Mouse (Mus musculus) kidney, adult 9 months (tissue): ENCODE measurements around the gene Kank2.

ENCODE experiments used
- DNase-seq: peaks from one replicate; pipeline ENCODE4 v3.0.0; 2022

Kank2 gene

DNA sequence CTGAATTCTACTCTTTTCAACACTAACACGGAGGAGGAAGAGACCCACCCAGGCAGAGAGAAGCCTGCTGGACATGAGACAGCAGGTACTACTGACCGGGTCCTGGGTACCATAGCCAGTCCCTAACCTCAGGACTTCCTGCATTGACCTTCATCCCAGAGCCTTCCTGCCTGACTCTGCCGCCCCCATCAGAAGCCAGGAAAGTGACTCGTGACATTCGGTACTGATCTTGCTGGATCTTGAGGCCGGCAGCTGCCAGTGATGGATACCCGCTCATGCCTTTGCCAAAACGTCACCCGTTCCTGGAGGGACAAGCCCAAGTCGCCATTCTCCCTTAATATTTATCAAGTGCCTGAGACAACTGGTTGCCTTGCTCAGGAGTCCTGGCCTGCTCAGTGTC lies 50.1 kb downstream of the Kank2 start:
- no peak for DNase-seq

DNA sequence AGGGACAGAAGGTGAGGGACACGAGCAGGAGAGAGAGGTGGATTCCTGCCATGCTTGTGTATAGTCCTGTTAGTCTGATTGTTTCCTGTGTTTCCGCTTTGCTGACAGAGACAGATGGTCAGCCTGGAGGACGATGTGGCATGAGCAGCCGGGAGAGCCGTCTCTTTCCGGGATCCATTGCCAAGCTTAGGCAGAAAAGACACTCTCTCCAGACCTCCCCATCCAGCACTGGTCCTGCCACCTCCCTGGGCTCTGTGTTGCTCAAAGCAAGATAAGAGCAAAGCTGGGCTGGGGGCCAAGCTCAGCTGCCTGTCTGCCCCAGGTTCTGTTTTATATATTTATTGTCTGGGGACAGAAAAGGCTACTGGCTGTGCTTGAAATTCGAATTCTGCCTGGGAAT lies 50.5 kb downstream of the Kank2 start:
- peak; percentile 74 for DNase-seq

DNA sequence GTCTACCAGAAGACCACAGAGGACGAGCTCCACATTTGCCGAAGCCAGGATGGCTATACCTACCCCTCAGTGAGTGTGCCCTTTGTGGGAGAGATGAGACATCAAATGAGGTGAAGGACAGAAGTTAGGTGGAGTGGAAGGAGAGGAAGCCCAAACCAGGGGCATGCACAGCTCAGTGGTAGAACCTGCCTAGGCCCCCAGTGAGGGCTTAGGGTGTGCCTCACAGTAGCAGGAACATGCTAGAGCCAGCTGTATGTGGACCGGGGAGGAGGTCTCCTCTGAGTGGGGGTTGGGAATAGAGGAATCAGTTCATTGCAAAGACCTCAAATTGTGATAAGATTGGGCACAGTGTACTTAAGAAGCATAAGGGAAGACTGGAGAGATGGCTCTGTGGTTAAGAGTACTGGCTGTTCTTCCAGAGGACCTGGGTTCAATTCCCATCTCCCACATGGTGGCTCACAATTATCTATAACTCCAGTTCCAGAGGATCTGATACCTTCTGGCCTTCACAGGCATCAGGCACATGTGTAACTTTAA lies 51.2 kb downstream of the Kank2 start:
- no peak for DNase-seq

DNA sequence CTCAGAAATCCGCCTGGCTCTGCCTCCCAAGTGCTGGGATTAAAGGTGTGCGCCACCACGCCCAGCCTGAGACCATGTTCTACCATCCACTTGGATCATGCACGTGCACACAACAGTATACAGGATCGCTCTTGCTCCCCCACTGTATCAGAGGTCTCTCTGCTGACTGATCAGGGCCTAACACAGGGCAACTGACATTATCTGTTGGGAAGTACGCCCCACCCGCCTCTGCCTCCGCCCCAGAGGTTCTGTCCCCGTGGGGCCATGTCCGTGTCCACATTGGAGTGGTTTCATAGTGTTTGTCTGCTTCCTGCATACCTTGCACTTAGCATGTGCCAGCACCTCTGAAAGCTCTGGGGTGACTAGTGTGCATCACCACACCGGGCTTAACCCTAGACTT lies 57.0 kb downstream of the Kank2 start:
- no peak for DNase-seq

DNA sequence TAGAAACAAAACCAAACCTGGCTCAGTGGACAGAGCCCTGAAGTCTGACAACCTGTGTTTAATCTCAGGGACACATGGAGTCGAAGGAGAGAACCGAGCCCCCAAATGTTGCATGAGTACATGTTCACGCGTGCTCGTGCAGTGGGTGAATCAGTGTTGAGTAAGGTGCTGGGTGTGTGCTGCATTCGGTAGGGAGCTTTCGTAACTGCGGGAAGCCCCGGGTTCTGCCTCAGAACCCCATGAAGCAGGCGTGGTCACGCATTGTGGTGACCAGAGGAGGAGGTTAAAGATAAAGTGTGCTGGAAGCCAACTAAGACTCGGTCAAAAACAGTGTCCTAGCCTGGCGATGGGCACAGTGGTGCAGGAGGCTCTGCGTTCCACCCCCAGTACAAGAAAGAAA lies 58.1 kb downstream of the Kank2 start:
- no peak for DNase-seq

DNA sequence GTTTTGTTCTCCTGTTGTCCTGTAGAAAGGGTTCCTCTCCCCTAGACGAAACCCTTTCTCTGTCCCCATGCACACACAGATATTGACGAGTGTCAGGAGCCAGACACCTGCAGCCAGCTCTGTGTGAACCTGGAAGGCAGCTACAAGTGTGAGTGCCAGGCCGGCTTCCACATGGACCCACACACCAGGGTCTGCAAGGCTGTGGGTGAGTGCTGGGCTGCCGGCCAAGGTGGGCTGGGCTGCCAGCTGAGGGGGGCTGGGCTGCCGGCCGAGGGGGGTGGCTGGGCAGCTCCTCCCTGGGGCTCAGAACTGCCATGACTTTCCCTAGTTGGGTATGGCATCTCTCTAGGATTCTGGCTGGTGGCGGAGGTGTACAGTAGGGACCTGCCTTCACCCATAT lies 59.8 kb downstream of the Kank2 start:
- DNase-seq: no peak

DNA sequence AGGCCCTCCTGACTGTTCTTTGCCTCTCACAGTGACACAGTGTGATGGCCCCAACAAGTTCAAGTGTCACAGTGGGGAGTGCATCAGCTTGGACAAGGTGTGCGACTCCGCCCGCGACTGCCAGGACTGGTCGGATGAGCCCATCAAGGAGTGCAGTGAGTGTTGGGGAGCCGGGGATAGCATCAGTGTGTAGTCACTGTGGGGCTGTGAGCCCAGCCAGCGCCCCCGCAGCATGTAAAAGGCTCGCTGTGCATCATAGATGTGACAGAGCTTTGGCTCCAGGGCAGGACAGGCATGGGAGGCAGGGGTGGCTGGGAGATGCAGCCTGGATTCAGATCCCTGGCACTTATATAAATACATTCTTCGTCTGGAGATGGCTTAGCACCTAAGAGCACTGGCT lies 61.4 kb downstream of the Kank2 start:
- DNase-seq: no peak

DNA sequence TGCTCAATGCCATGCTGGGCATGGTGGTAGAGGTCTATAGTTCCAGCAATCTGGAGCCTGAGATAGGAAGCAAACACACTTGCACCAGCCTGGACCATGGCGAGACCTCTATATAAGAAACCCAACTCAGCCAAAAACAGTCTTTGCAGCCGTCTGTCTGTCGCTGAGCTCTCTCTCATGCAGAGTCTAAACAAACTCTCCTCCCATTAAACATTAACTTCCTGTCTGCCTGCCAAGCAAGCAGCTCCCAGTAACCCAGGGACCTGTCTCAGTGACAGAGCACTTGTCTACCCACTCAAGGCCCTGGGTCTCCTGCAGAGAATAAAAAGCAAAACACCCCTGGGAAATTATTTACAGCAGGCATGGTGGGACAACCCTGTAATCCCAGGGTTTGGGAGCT lies 62.0 kb downstream of the Kank2 start:
- DNase-seq: peak; percentile 87

DNA sequence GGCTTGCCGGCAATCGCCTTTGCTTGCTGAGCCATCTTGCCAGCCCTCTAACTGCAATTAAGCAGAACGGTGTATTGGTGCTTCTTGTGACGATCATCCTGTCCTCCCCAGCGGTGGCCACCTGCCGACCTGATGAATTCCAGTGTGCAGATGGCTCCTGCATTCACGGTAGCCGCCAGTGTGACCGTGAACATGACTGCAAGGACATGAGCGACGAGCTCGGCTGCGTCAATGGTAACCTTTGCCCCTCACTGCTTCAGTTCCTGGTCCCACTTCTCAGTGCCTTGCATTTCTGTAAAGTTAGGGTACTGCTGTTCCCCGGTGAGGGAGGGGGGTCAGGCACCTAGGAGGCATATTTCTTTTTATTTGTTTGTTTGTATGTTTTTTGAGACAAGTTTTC lies 63.4 kb downstream of the Kank2 start:
- no peak for DNase-seq

DNA sequence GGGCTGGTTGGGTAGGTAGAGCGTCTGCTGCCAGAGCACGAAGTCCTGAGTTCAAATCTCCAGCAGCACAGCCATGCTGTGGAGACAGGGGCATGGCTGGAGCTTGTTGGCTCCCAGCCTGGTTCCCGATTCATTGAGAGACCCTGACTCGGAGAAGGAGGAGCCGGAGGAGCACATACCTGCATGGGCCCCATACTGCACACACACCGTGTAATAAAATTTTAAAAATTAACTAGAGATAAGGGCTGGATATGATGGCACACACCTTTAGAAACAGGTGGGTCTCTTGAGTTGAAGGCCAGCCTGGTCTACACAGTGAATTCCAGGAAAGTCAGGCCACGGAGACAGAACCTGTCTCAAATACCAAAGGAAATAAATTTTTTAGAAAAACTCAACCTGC lies 64.6 kb downstream of the Kank2 start:
- no peak for DNase-seq

DNA sequence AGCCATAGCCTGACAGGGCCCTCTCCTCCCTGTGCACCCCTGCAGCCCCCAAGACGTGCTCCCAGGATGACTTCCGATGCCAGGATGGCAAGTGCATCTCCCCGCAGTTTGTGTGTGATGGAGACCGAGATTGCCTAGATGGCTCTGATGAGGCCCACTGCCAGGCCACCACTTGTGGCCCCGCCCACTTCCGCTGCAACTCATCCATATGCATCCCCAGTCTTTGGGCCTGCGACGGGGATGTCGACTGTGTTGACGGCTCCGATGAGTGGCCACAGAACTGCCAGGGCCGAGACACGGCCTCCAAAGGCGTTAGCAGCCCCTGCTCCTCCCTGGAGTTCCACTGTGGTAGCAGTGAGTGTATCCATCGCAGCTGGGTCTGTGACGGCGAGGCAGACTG lies 65.1 kb downstream of the Kank2 start:
- DNase-seq: no peak

DNA sequence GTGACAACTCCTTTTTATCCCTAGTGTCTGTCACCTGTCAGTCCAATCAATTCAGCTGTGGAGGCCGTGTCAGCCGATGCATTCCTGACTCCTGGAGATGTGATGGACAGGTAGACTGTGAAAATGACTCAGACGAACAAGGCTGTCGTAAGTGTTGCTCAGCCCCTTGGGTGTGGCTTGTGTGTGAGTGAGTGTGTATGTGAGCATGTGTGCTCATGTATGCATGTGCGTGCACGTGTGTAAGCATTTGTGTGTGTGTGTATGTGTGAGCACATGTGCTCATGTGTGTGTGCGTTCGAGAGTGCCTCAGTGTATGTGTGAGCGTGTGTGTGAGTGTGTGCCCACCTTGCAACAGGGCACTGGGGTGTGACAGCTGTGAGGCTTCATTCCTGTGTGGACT lies 66.3 kb downstream of the Kank2 start:
- no peak for DNase-seq

DNA sequence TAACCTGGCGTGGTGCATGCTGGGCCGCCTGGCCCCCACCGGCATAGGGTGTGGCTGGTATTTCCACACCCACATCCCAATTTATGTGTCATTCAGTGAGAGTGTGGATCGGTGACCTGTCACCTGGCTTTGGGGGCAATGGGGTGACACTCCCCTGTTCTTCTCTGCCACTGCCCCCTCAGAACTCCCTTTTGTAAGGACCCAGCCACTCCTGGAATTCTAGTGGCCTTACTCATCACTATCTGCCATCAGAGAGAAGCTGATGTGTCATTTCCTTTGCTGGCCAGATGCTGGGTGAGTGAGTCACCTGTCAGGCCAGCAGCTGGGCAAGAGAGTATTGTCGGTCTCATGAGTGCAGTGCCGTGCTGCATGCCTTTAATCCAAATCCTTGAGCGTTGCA lies 69.3 kb downstream of the Kank2 start:
- no peak for DNase-seq

DNA sequence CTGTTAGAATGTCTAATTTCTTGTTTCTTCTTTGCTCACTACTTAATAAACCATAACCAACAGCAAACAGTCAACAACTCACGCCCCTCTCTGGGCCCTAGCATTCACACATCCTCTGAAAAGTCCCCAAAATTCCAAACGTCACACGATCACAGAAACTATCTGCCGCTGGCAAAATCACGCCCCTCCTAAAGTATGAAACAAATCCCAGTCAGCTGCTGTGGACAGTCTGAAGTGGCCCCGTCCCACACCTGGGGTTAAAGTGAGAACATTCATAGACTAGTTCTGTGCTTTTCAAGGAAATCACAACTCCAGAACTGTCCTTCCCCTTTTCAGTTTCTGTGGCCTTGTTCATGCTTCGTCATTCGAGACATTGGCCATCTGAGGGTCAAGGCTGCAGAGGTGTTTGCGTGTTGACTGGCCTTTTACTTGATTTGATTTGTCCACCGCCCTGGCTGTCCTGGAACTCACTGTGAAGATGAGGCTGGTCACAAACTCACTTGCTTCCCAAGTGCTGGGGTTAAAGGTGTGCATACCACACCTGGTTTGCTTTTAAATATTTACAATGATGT lies 70.2 kb downstream of the Kank2 start:
- DNase-seq: no peak

DNA sequence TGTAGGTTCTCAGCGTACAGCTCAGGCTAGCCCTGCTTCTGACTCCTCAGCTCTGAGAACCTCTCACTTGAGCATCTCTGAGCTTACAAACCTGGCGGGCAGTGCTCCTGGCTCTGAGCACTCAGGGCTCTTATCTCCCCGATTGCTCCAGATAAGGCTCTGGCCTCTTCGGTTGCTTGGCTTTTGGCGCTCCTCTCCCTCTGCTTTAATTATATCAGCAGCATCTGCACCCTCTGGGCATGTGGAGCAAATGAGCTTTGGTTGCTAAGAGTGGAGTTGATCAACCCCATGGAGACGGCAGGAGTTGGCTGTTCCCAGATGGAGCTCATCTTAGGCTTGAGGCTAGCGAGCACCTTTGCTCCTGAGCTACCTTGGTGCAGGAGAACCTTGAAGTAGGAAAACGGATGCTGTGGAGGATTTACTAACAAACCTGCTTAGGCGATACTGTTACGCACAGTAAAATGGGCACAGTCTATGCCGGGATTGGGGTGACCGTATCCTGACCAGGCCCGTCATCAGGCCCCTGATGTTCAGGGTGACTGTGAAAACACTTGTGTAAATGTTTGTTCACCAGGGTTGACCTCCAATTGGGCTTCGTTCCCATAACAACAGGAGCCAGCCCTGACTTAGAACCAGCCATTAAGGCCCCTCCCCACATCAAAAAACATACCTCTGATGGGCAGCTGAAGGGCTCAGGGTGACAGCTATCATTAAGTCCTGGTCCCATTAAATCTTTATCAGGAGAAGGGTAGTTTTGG lies 72.1 kb downstream of the Kank2 start:
- DNase-seq: no peak

DNA sequence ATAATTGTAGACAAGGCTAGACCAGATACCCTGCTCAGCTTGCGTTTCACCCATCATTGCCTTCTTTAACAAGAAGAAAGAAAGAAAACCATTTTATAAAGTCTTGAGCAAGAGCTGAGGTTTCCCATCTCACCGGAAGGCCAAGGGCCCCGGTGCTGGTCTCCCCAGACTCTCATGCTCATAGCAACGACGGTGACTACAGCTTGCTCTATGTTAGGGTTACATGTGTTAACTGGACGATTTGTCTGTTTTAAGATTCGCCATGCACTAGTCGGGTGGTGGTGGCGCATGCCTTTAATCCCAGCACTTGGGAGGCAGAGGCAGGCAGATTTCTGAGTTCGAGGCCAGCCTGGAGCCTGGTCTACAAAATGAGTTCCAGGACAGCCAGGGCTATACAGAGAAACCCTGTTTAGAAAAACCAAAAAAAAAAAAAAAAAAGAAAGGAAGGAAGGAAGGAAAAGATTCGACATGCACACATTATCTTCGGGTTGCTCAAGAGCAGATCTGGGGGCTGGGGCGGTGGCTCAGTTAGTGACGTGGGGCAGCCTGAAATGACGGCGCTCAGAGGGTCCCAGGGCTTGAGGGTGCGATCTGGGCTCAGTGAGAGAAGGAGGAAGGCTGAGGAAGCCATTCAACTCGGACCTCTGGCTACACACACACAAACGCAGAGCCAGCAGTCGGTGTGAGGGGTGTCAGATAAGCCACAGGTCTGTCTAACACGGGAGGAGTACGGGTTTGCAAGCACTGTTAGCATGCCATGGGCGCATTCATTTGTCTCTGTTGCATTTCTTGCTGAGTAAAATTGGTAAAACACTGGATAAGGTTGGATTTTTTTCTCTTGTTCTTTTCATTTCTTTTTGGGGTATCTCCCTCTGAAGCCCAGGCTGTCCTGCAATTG lies 73.1 kb downstream of the Kank2 start:
- no peak for DNase-seq

DNA sequence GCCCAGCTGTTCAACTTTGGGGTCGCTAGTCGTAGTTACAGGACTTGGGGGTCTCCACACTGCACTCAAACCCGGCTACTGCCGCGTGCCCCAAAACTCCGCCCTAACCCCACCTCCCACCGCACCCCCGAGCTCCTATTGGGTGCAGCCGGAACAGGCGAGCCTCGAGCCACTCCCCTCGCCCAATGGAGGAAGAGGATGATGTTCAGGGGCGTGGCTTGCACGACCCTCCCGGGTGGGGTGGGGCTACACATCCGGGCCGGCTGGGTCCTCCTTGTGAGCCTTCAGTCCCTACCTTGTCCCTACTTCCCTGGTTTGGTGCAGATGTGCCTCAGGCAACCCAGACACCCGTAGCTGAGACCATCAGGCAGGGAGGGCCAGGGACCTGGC lies 74.4 kb downstream of the Kank2 start:
- DNase-seq: peak; percentile 91

DNA sequence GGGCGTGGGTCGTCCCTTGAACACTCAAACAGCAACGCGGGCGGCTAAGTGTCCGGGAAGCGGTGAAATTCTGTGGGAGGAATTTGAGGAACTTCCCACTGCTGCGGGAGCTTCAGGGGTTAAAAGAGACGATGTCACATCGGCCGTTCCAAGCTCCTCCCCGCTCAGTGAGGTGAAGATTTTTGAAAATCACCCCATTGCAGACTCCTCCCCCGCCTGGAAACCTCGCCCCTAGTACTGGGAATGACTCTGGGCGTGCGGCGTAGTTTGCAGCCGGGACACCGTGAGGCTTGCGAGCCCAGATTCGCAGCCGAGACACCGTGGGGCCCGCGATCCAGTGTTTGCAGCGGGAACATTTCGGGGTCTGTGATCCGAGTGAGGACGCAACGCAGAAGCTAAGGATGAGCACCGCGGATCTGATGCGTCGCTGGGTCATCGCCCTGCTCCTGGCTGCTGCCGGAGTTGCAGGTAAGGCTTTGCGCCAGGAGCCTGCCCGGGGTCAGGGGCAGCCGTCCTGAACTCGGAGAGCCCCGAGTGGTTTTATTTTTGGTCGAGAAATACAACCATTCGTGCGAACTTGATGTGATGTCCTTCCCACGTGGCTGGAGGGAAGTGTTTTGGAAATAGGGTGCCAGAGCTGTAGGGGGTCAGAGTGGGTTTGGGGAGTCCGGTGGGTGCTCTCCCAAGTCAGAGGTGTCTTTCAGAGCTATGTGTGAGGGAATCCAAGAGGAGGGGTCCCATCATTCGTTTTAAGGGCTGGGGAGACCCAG lies 75.0 kb downstream of the Kank2 start, which contains the start of gene Ldlr:
Ldlr (plus strand) TSS at position 107 of the 770 bp plus-strand sequence.
- peak; percentile 86 for DNase-seq

DNA sequence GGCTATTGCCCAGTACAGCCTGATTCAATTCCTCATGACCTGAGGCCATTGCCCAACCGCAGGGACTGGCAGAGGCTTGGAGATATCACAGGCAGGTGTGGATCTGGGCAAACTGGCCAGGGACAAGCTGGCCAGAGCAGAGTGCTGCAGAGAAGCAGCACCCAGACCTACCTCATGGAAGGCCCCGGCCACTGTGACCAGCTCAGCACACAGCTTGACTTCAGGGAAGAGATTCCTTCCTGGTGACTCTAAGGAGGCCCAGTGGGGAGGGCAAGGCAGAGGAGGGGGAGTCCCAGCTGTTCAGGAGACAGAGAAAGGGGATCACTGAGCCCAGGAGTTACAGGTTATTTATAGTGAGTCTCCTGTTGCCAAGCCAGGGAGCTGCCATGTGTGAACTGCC lies 77.5 kb downstream of the Kank2 start:
- no peak for DNase-seq

DNA sequence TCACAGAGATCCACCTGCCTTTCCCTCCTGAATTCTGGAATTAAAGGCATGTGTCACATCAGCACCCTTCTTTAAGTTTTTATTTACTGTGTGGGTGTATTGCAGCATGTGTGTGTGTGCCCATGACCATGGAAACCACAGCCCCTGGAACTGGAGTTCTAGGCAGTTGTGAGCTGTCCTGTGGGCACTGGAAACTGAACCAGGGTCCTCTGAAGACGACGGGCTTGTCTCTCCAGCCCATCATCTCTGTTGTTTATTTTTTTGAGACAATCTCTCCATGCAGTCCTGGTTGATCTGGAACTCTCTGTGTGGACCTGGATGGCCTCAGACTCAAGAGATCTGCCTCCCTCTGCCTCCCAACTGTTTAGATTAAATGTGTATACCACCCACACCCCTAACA lies 81.5 kb downstream of the Kank2 start:
- no peak for DNase-seq
